Mouse (Mus musculus): ENCODE results near the gene Gtf3a.

GRCm38 (mm10) chr5:146904404-146904803 lies 44.1 kb upstream of the Gtf3a start:
- TF ChIP-seq CHD2 (IDR thresholded peaks at IDR 0.05; ENCODE audit: low read depth, low read length) (no peak), HCFC1 (IDR thresholded peaks at IDR 0.05; ENCODE audit: borderline replicate concordance, insufficient read depth, low read length) (no peak), MAFK (IDR thresholded peaks at IDR 0.05; ENCODE audit: insufficient read depth, low read depth, low read length) (no peak), ZNF384 (IDR thresholded peaks at IDR 0.05; ENCODE audit: low read depth, low read length) (no peak)
